Mouse (Mus musculus) liver, adult 2 months (tissue): ENCODE data around the gene Flt3.

Experiments used
- CTCF ChIP-seq: fragments of 200-500 bp; IDR thresholded peaks from 2 replicates; pipeline ENCODE4 v1.5.1; 2011; ENCODE audit warnings: low read depth, low read length, control low read depth
- POLR2A ChIP-seq: fragments of 200-500 bp; IDR thresholded peaks from 2 replicates; pipeline ENCODE4 v1.6.1; 2011; ENCODE audit warnings: low read length, control low read depth; ENCODE audit not compliant: insufficient read depth; ENCODE audit errors: extremely low read depth

DNA sequence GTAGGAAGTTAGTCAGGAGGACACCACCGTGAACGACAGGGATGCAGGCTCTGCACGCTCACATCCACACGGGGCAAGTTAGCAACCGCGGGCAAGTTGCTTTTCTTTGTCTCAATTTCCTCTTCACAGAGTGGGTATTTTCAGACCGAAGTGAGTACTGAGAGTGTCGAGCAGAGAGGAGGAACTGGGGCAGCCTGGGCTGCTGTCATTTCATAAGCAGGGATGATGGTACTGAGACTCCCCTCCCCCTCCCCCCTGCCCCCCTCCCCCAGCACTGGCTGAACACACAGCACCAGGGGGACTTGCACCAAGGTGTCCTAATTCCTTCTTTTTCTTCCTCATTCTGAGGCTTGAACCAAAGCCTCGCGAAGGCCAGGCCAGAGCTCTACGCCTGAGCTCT is 60.7 kb downstream of the Flt3 start:
- TF ChIP-seq CTCF (no peak), POLR2A (no peak)
